18 mouse cellular contexts compared by ENCODE assay signal in genomic region chr14:122484458-122484843, GRCm38 (mm10). TPM values are rescaled to one million over a fixed set of nuclear protein-coding genes. Genes with fewer than 3 reads are reported as not detected.
A peak's percentile ranks its signal among the peaks of the same experiment; 100 is the strongest.
DNase-seq lines count a peak whose midpoint lies in the region; ATAC-seq and TF ChIP-seq lines count a peak whose summit lies in the region.
"Had no signal": no experiment of that assay in that cellular context is flagged by ENCODE, and none has a peak within 500 bp of the region (broad histone marks: within the 10 kb centered on the region; RNA-seq: fewer than 3 reads in every experiment).

No protein-coding gene starts in this region.

- WGBS in kidney, embryonic 14.5 days: 9% methylated on average over 4 of the region's 4 CpGs
- WGBS in forebrain, embryonic 16.5 days: 36% methylated on average over 4 of the region's 4 CpGs
- 6% methylated on average over 4 of the region's 4 CpGs for WGBS in limb, embryonic 11.5 days
- 30% methylated on average over 3 of the region's 4 CpGs for WGBS in midbrain, postnatal 0 days
- 8% methylated on average over 4 of the region's 4 CpGs for WGBS in intestine, postnatal 0 days

- 0 out of 2 replicates have a peak, but pooled peaks have one; percentile 13 for ATAC-seq in kidney, embryonic 14.5 days (ENCODE audit: low FRiP score, low TSS enrichment)
- ATAC-seq in forebrain, embryonic 16.5 days: no peak
- ATAC-seq in limb, embryonic 11.5 days (ENCODE audit: insufficient number of reproducible peaks, low FRiP score, low TSS enrichment, low read depth): no peak
- peak; percentile 15; the same call in 1 of the 2 replicates for ATAC-seq in midbrain, postnatal 0 days (ENCODE audit: low FRiP score)
- ATAC-seq in intestine, postnatal 0 days: no peak
- ATAC-seq: activated CD4-positive, CD25-positive, alpha-beta regulatory T cell, adult 4 months had no signal

- peaks cover 90% of the 10 kb centered on the region for H3K27me3 ChIP-seq in kidney, embryonic 14.5 days (ENCODE audit: control insufficient read depth, insufficient read depth, low read length)
- peaks cover 50% of the 10 kb centered on the region for H3K27me3 ChIP-seq in forebrain, embryonic 16.5 days (replicated peaks; ENCODE audit: control insufficient read depth, insufficient read depth, low read length)
- peaks cover 34% of the 10 kb centered on the region for H3K27me3 ChIP-seq in limb, embryonic 11.5 days (ENCODE audit: control insufficient read depth, insufficient read depth, low read length)
- H3K27me3 ChIP-seq in midbrain, postnatal 0 days (ENCODE audit: insufficient read depth, low read length): peaks cover 55% of the 10 kb centered on the region
- peaks cover 94% of the 10 kb centered on the region for H3K27me3 ChIP-seq in intestine, postnatal 0 days (replicated peaks; ENCODE audit: control insufficient read depth, insufficient read depth, low read length)

- no peak for TF ChIP-seq CTCF in midbrain, postnatal 0 days (IDR thresholded peaks at IDR 0.05)
- no peak for TF ChIP-seq CTCF in intestine, postnatal 0 days (IDR thresholded peaks at IDR 0.05; ENCODE audit: low read depth)

- no peaks in the 10 kb centered on the region for H3K9me3 ChIP-seq in kidney, embryonic 14.5 days (ENCODE audit: control insufficient read depth, low read length)
- no peaks in the 10 kb centered on the region for H3K9me3 ChIP-seq in forebrain, embryonic 16.5 days (ENCODE audit: control insufficient read depth, low read length)
- H3K9me3 ChIP-seq in limb, embryonic 11.5 days (ENCODE audit: control insufficient read depth, low read length): no peaks in the 10 kb centered on the region
- no peaks in the 10 kb centered on the region for H3K9me3 ChIP-seq in midbrain, postnatal 0 days (ENCODE audit: low read length)
- no peaks in the 10 kb centered on the region for H3K9me3 ChIP-seq in intestine, postnatal 0 days (ENCODE audit: control insufficient read depth)
- H3K9me3 ChIP-seq: embryonic facial prominence, embryonic 15.5 days; G1E had no signal

- H3K4me2 ChIP-seq in kidney, embryonic 14.5 days (replicated peaks; ENCODE audit: low read depth, low read length): no peak overlapping the region
- H3K4me2 ChIP-seq in forebrain, embryonic 16.5 days (ENCODE audit: low read length): peak overlapping the region; percentile 31
- H3K4me2 ChIP-seq in limb, embryonic 11.5 days (ENCODE audit: low read depth, severe bottlenecking): peak overlapping the region; percentile 40
- peak overlapping the region; percentile 36; the same call in 1 of the 2 replicates for H3K4me2 ChIP-seq in midbrain, postnatal 0 days (ENCODE audit: low read depth, low read length, poor library complexity, severe bottlenecking)
- no peak overlapping the region for H3K4me2 ChIP-seq in intestine, postnatal 0 days (replicated peaks; ENCODE audit: low read depth)
- H3K4me2 ChIP-seq: embryonic facial prominence, embryonic 15.5 days; lung, embryonic 14.5 days had no signal

- H3K4me1 ChIP-seq in kidney, embryonic 14.5 days (ENCODE audit: control insufficient read depth, insufficient read depth, low read length): no peaks in the 10 kb centered on the region
- H3K4me1 ChIP-seq in forebrain, embryonic 16.5 days (replicated peaks; ENCODE audit: control insufficient read depth, insufficient read depth, low read length): peaks cover 15% of the 10 kb centered on the region
- peaks cover 31% of the 10 kb centered on the region for H3K4me1 ChIP-seq in limb, embryonic 11.5 days (ENCODE audit: control insufficient read depth, insufficient read depth, low read length)
- H3K4me1 ChIP-seq in midbrain, postnatal 0 days (ENCODE audit: insufficient read depth, low read length): no peaks in the 10 kb centered on the region
- H3K4me1 ChIP-seq in intestine, postnatal 0 days (replicated peaks; ENCODE audit: control insufficient read depth, insufficient read depth, low read length): no peaks in the 10 kb centered on the region

- no peak for DNase-seq in kidney, postnatal 36 days
- no peak for DNase-seq in limb, embryonic 11.5 days (ENCODE audit: low spot score)
- DNase-seq in midbrain, postnatal 0 days (ENCODE audit: low spot score): no peak
- DNase-seq in kidney, adult 9 months: no peak
- DNase-seq in embryo, embryonic 11 days: no peak
- DNase-seq: heart, adult 11 months; heart, postnatal 14 days; kidney, adult 2 months; thymus, postnatal 4 days had no signal

- H3K4me3 ChIP-seq in kidney, embryonic 14.5 days (ENCODE audit: low read length): no peak overlapping the region
- H3K4me3 ChIP-seq in forebrain, embryonic 16.5 days (replicated peaks; ENCODE audit: low read length): no peak overlapping the region
- H3K4me3 ChIP-seq in limb, embryonic 11.5 days (ENCODE audit: low read depth, low read length): no peak overlapping the region
- no peak overlapping the region for H3K4me3 ChIP-seq in midbrain, postnatal 0 days (ENCODE audit: low read depth, low read length)
- H3K4me3 ChIP-seq in intestine, postnatal 0 days (ENCODE audit: low read depth, low read length): no peak overlapping the region
- H3K4me3 ChIP-seq: embryonic facial prominence, embryonic 15.5 days had no signal

- no peaks in the 10 kb centered on the region for H3K36me3 ChIP-seq in kidney, embryonic 14.5 days (ENCODE audit: control insufficient read depth, insufficient read depth, low read length)
- H3K36me3 ChIP-seq in forebrain, embryonic 16.5 days (ENCODE audit: control insufficient read depth, insufficient read depth): no peaks in the 10 kb centered on the region
- no peaks in the 10 kb centered on the region for H3K36me3 ChIP-seq in limb, embryonic 11.5 days (ENCODE audit: control insufficient read depth, insufficient read depth, low read length)
- H3K36me3 ChIP-seq in midbrain, postnatal 0 days (ENCODE audit: insufficient read depth, low read length): no peaks in the 10 kb centered on the region
- H3K36me3 ChIP-seq in intestine, postnatal 0 days (ENCODE audit: control insufficient read depth, insufficient read depth): no peaks in the 10 kb centered on the region
- H3K36me3 ChIP-seq: embryonic facial prominence, embryonic 15.5 days; G1E had no signal

- H3K27ac ChIP-seq in kidney, embryonic 14.5 days (ENCODE audit: low read depth, low read length): no peak overlapping the region
- H3K27ac ChIP-seq in forebrain, embryonic 16.5 days (ENCODE audit: low read length): peak overlapping the region; percentile 44; the same call in 1 of the 2 replicates
- peak overlapping the region; percentile 80; the same call in 1 of the 2 replicates for H3K27ac ChIP-seq in limb, embryonic 11.5 days (replicated peaks; ENCODE audit: low read depth, low read length)
- no peak overlapping the region for H3K27ac ChIP-seq in midbrain, postnatal 0 days (ENCODE audit: low read depth, low read length)
- no peak overlapping the region for H3K27ac ChIP-seq in intestine, postnatal 0 days (ENCODE audit: low read depth, low read length)
- H3K27ac ChIP-seq: embryonic facial prominence, embryonic 15.5 days had no signal

- no peak overlapping the region for H3K9ac ChIP-seq in kidney, embryonic 14.5 days (ENCODE audit: low read depth, low read length)
- no peak overlapping the region for H3K9ac ChIP-seq in forebrain, embryonic 16.5 days (replicated peaks; ENCODE audit: low read depth, low read length)
- no peak overlapping the region for H3K9ac ChIP-seq in limb, embryonic 11.5 days (ENCODE audit: low read length)
- H3K9ac ChIP-seq in midbrain, postnatal 0 days (replicated peaks; ENCODE audit: low read length, poor library complexity, severe bottlenecking): no peak overlapping the region
- no peak overlapping the region for H3K9ac ChIP-seq in intestine, postnatal 0 days (ENCODE audit: low read depth, low read length)
- H3K9ac ChIP-seq: embryonic facial prominence, embryonic 15.5 days; lung, embryonic 14.5 days had no signal

RNA-seq across cellular contexts. Expression of gene Gm10837, which starts 5.9 kb away (rescaled TPM):
- not detected in 2 replicates for polyA plus RNA-seq in kidney, embryonic 14.5 days (2014; fragmentation: Nextera tagmentation; extraction: Ambion mirVana)
- polyA plus RNA-seq in forebrain, embryonic 16.5 days (2015; fragmentation: Nextera tagmentation; extraction: Ambion mirVana): 0.16 and 0.41 TPM in 2 replicates
- 0.16 and 0.19 TPM in 2 replicates for polyA plus RNA-seq in limb, embryonic 11.5 days (2014; fragmentation: Nextera tagmentation; extraction: Ambion mirVana)
- total RNA-seq in midbrain, postnatal 0 days (2014; rRNA removed): 0.19 and 0.38 TPM in 2 replicates
- polyA plus RNA-seq in midbrain, postnatal 0 days (2015; fragmentation: Nextera tagmentation; extraction: Ambion mirVana): 0.21 and 0.32 TPM in 2 replicates
- not detected in 2 replicates for polyA plus RNA-seq in intestine, postnatal 0 days (2015; fragmentation: Nextera tagmentation; extraction: Ambion mirVana)
- total RNA-seq: heart, postnatal 14 days; megakaryocyte-erythroid progenitor cell, adult 5-6 weeks had no signal
- polyA plus RNA-seq: activated CD4-positive, CD25-positive, alpha-beta regulatory T cell, adult 4 months; C2C12; embryonic facial prominence, embryonic 15.5 days; G1E; kidney, adult 2 months; lung, embryonic 14.5 days had no signal

RNA-seq across cellular contexts. Expression of gene Zic2, which starts 9.2 kb away (rescaled TPM):
- polyA plus RNA-seq in kidney, embryonic 14.5 days (2014; fragmentation: Nextera tagmentation; extraction: Ambion mirVana): not detected in 2 replicates
- polyA plus RNA-seq in forebrain, embryonic 16.5 days (2015; fragmentation: Nextera tagmentation; extraction: Ambion mirVana): 4.4 and 5.6 TPM in 2 replicates
- polyA plus RNA-seq in limb, embryonic 11.5 days (2014; fragmentation: Nextera tagmentation; extraction: Ambion mirVana): 5.1 and 5.6 TPM in 2 replicates
- 69.2 and 106 TPM in 2 replicates for total RNA-seq in midbrain, postnatal 0 days (2014; rRNA removed)
- polyA plus RNA-seq in midbrain, postnatal 0 days (2015; fragmentation: Nextera tagmentation; extraction: Ambion mirVana): 6.9 and 13.9 TPM in 2 replicates
- polyA plus RNA-seq in intestine, postnatal 0 days (2015; fragmentation: Nextera tagmentation; extraction: Ambion mirVana): not detected in 2 replicates
- total RNA-seq: megakaryocyte-erythroid progenitor cell, adult 5-6 weeks had no signal
- polyA plus RNA-seq: activated CD4-positive, CD25-positive, alpha-beta regulatory T cell, adult 4 months; G1E; kidney, adult 2 months; lung, embryonic 14.5 days had no signal

RNA-seq across cellular contexts. Expression of gene Zic5, which starts 19.0 kb away (rescaled TPM):
- 0.07 and 0.10 TPM in 2 replicates for polyA plus RNA-seq in kidney, embryonic 14.5 days (2014; fragmentation: Nextera tagmentation; extraction: Ambion mirVana)
- polyA plus RNA-seq in forebrain, embryonic 16.5 days (2015; fragmentation: Nextera tagmentation; extraction: Ambion mirVana): 5.5 and 8.7 TPM in 2 replicates
- 11.3 and 12.5 TPM in 2 replicates for polyA plus RNA-seq in limb, embryonic 11.5 days (2014; fragmentation: Nextera tagmentation; extraction: Ambion mirVana)
- total RNA-seq in midbrain, postnatal 0 days (2014; rRNA removed): 10.7 and 24.8 TPM in 2 replicates
- polyA plus RNA-seq in midbrain, postnatal 0 days (2015; fragmentation: Nextera tagmentation; extraction: Ambion mirVana): 4.4 and 8.8 TPM in 2 replicates
- not detected in 2 replicates for polyA plus RNA-seq in intestine, postnatal 0 days (2015; fragmentation: Nextera tagmentation; extraction: Ambion mirVana)
- total RNA-seq: heart, postnatal 14 days; megakaryocyte-erythroid progenitor cell, adult 5-6 weeks had no signal
- polyA plus RNA-seq: G1E; kidney, adult 2 months; lung, embryonic 14.5 days had no signal

RNA-seq across cellular contexts. Expression of gene Gm5089, which starts 33.5 kb away (rescaled TPM):
- not detected in 2 replicates for polyA plus RNA-seq in kidney, embryonic 14.5 days (2014; fragmentation: Nextera tagmentation; extraction: Ambion mirVana)
- polyA plus RNA-seq in forebrain, embryonic 16.5 days (2015; fragmentation: Nextera tagmentation; extraction: Ambion mirVana): 0.40 and 0.47 TPM in 2 replicates
- polyA plus RNA-seq in limb, embryonic 11.5 days (2014; fragmentation: Nextera tagmentation; extraction: Ambion mirVana): 0.24 and 0.33 TPM in 2 replicates
- 1.9 TPM in 1 of 2 replicates, not detected in the other for total RNA-seq in midbrain, postnatal 0 days (2014; rRNA removed)
- polyA plus RNA-seq in midbrain, postnatal 0 days (2015; fragmentation: Nextera tagmentation; extraction: Ambion mirVana): 0.07 TPM in 1 of 2 replicates, not detected in the other
- polyA plus RNA-seq in intestine, postnatal 0 days (2015; fragmentation: Nextera tagmentation; extraction: Ambion mirVana): not detected in 2 replicates
- total RNA-seq: heart, postnatal 14 days; megakaryocyte-erythroid progenitor cell, adult 5-6 weeks had no signal
- polyA plus RNA-seq: activated CD4-positive, CD25-positive, alpha-beta regulatory T cell, adult 4 months; C2C12; G1E; kidney, adult 2 months; lung, embryonic 14.5 days had no signal

RNA-seq across cellular contexts. Expression of gene Pcca, which starts 49.7 kb away (rescaled TPM):
- polyA plus RNA-seq in kidney, embryonic 14.5 days (2014; fragmentation: Nextera tagmentation; extraction: Ambion mirVana): 15.3 and 20.5 TPM in 2 replicates
- polyA plus RNA-seq in forebrain, embryonic 16.5 days (2015; fragmentation: Nextera tagmentation; extraction: Ambion mirVana): 22.8 and 25.3 TPM in 2 replicates
- polyA plus RNA-seq in limb, embryonic 11.5 days (2014; fragmentation: Nextera tagmentation; extraction: Ambion mirVana): 36.4 and 38.8 TPM in 2 replicates
- total RNA-seq in midbrain, postnatal 0 days (2014; rRNA removed): 9.2 and 16.7 TPM in 2 replicates
- polyA plus RNA-seq in midbrain, postnatal 0 days (2015; fragmentation: Nextera tagmentation; extraction: Ambion mirVana): 22.1 and 27.2 TPM in 2 replicates
- polyA plus RNA-seq in intestine, postnatal 0 days (2015; fragmentation: Nextera tagmentation; extraction: Ambion mirVana): 5.9 and 7.7 TPM in 2 replicates

Comparison
In these comparisons a context has a peak if more than half of its experiments do, and no peak if none do; other contexts are left out.
1. ATAC-seq: peak in kidney, embryonic 14.5 days (single experiment) and midbrain, postnatal 0 days (single experiment); none in forebrain, embryonic 16.5 days (single experiment), limb, embryonic 11.5 days (single experiment) and intestine, postnatal 0 days (single experiment).
2. H3K27ac ChIP-seq: peak in forebrain, embryonic 16.5 days (single experiment) and limb, embryonic 11.5 days (single experiment); none in kidney, embryonic 14.5 days (single experiment), midbrain, postnatal 0 days (single experiment) and intestine, postnatal 0 days (single experiment).
3. H3K4me2 ChIP-seq: peak in forebrain, embryonic 16.5 days (single experiment), limb, embryonic 11.5 days (single experiment) and midbrain, postnatal 0 days (single experiment); none in kidney, embryonic 14.5 days (single experiment) and intestine, postnatal 0 days (single experiment).